Mouse (Mus musculus) ES-Bruce4 (cell line): Measurements from ENCODE around the gene Prdm12.

Experiments used
- CTCF ChIP-seq: IDR thresholded peaks from one replicate; pipeline ENCODE4 v1.8.1; 2011; ENCODE audit warnings: low read depth, low read length
- EP300 ChIP-seq: IDR thresholded peaks from 2 replicates; pipeline ENCODE4 v1.6.1; 2011; ENCODE audit warnings: low read depth, low read length; ENCODE audit not compliant: insufficient read depth
- POLR2A ChIP-seq: IDR thresholded peaks from one replicate; pipeline ENCODE4 v1.8.1; 2011; ENCODE audit warnings: low read length; ENCODE audit not compliant: insufficient read depth

DNA sequence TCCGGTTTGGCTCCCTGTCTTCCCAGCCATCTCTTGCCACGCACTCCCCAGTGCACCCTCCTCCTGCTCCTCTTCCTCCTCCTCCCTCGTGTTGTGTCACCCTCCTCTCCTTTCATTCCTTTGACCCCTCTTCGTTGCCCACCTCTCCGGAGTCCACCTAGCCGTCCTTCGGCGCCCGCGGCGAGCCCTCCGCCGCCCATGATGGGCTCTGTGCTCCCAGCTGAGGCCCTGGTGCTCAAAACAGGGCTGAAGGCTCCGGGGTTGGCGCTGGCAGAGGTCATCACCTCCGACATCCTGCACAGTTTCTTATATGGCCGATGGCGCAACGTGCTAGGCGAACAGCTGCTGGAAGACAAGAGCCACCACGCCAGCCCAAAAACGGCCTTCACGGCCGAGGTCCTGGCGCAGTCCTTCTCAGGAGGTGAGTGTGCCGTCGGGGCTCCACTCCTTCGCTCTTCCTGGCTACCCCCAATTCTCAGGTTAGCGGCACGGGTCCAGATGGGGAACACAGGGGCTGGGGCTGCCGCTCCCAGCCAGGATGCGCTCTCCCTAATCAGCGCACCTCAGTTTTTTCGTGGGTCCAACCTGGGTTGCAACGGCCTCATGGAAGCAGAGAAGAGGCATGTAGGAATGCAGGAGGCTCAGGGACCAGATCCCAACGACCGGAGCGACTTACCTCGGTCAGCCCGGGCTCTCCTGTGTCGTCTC lies at the start of gene Prdm12:
- TF ChIP-seq POLR2A (no peak), CTCF (no peak), EP300 (no peak)
